Mouse (Mus musculus) midbrain, embryonic 14.5 days (tissue): ENCODE results near the gene Uap1. TPM values are rescaled to one million over a fixed set of nuclear protein-coding genes. Genes with fewer than 3 reads are reported as not detected.

Experiments
- ATAC-seq: fragments of 200-750 bp; cut with Nextera tagmentation; 2 replicates; pipeline ENCODE4 v1.8.0; 2017; ENCODE audit warnings: moderate number of reproducible peaks, moderate library complexity; ENCODE audit not compliant: low FRiP score, low TSS enrichment
- DNase-seq: peaks from one replicate; pipeline ENCODE4 v3.0.0-alpha.2; 2015
- H3K27ac ChIP-seq: fragments of 300-500 bp; sonication (generic); replicated peaks from 2 replicates; pipeline ENCODE4 v1.5.1; 2014; ENCODE audit warnings: mild to moderate bottlenecking, low read depth, low read length, moderate library complexity
- H3K27me3 ChIP-seq: fragments of 300-500 bp; sonication (generic); 2 replicates; pipeline ENCODE4 v1.6.1; 2014; ENCODE audit warnings: low read length, control low read depth, mixed read lengths; ENCODE audit not compliant: control insufficient read depth, insufficient read depth
- H3K36me3 ChIP-seq: fragments of 300-500 bp; sonication (generic); 2 replicates; pipeline ENCODE4 v1.6.1; 2014; ENCODE audit warnings: low read length, control low read depth; ENCODE audit not compliant: control insufficient read depth, insufficient read depth
- H3K4me1 ChIP-seq: fragments of 300-500 bp; sonication (generic); 2 replicates; pipeline ENCODE4 v1.6.1; 2014; ENCODE audit warnings: mild to moderate bottlenecking, antibody characterized with exemption, low read length, control low read depth; ENCODE audit not compliant: control insufficient read depth, insufficient read depth
- H3K4me2 ChIP-seq: fragments of 300-500 bp; sonication (generic); 2 replicates; pipeline ENCODE4 v1.6.1; 2014; ENCODE audit warnings: mild to moderate bottlenecking, low read length, moderate library complexity
- H3K4me3 ChIP-seq: fragments of 300-500 bp; sonication (generic); replicated peaks from 2 replicates; pipeline ENCODE4 v1.5.1; 2014; ENCODE audit warnings: low read depth, low read length
- H3K9ac ChIP-seq: fragments of 300-500 bp; sonication (generic); replicated peaks from 2 replicates; pipeline ENCODE4 v1.6.1; 2014; ENCODE audit warnings: mild to moderate bottlenecking, low read length, moderate library complexity
- H3K9me3 ChIP-seq: fragments of 300-500 bp; sonication (generic); 2 replicates; pipeline ENCODE4 v1.6.1; 2016; ENCODE audit warnings: low read length, control low read depth, mixed read lengths; ENCODE audit not compliant: control insufficient read depth
- WGBS: fragments of 180-500 bp; shearing (Covaris S2); extraction: QIAGEN DNeasy Blood & Tissue Kit; methylation state at CpG from one replicate; pipeline ENCODE4 v1.1.7; 2014; 5-methylcytosine and 5-hydroxymethylcytosine counted together
- polyA plus RNA-seq: library from polyadenylated mRNA; unstranded; fragments of >200 nt; fragmentation: Nextera tagmentation; extraction: Ambion mirVana; gene quantifications from 2 replicates; pipeline ENCODE4 v1.2.1, GENCODE M21; 2014

Gene Uap1
- polyA plus RNA-seq, 1 experiment from 2014 or later, result 67.5 TPM

DNA sequence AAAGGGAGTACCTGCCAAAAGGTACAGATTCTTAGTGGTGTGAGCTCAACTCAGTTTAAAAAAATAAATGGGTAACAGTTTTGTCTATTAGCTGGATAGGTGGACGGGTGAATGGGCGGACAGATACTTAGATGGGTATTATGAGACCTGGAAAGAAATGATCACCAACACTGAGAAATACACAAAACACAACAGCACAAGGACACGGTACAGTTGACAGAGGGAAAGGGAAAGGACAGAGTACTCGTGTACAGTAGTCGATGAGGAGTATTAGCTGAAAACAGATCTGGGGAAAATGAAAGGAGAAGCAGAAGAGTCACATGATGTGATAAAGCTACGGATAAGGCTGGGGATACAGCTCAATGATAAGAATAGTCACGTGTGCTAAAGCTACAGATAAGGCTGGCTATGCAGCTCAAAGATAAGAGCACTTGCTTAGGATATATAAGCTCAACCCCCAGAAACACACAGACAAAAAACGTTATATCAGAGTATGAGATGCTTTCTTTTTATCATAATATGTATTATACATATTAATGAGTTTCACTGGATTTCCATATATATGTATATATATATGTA, 2.0 kb upstream of the Uap1 start:
- ATAC-seq (no peak), DNase-seq (no peak)
- H3K27ac ChIP-seq, result no peak overlapping the region
- 77% methylated on average over 8 of the region's 8 CpGs for WGBS
- H3K36me3 ChIP-seq, result no peaks in the 10 kb centered on the region
- H3K4me1 ChIP-seq, result peaks cover 10% of the 10 kb centered on the region; the same call in 1 of the 2 replicates
- no peak overlapping the region for H3K9ac ChIP-seq
- H3K27me3 ChIP-seq, result no peaks in the 10 kb centered on the region
- no peak overlapping the region for H3K4me3 ChIP-seq
- no peak overlapping the region for H3K4me2 ChIP-seq
- H3K9me3 ChIP-seq, result no peaks in the 10 kb centered on the region

GRCm38 (mm10) chr1:170175848-170176247, 1.1 kb upstream of the Uap1 start:
- Histone ChIP-seq H3K9ac (no peak overlapping the region), H3K27ac (no peak overlapping the region), H3K27me3 (no peaks in the 10 kb centered on the region), H3K9me3 (no peaks in the 10 kb centered on the region), H3K4me2 (peak overlapping the region; percentile 81), H3K4me1 (peaks cover 10% of the 10 kb centered on the region; the same call in 1 of the 2 replicates), H3K36me3 (no peaks in the 10 kb centered on the region), H3K4me3 (no peak overlapping the region)
- DNase-seq, result peak; percentile 18
- no peak for ATAC-seq
- WGBS, result 59% methylated on average over 6 of the region's 6 CpGs

- peak overlapping the region; percentile 79 for H3K4me3 ChIP-seq
- H3K4me1 ChIP-seq, result peaks cover 10% of the 10 kb centered on the region; the same call in 1 of the 2 replicates
- H3K27ac ChIP-seq, result peak overlapping the region; percentile 94
- ATAC-seq (peak; percentile 84), DNase-seq (no peak)
- no peaks in the 10 kb centered on the region for H3K9me3 ChIP-seq
- peak overlapping the region; percentile 81 for H3K4me2 ChIP-seq
- H3K27me3 ChIP-seq, result no peaks in the 10 kb centered on the region
- H3K9ac ChIP-seq, result peak overlapping the region; percentile 84
- H3K36me3 ChIP-seq, result no peaks in the 10 kb centered on the region
- WGBS, result 1% methylated on average over 50 of the region's 50 CpGs
These were observed 555 bp downstream of the Uap1 start for GRCm38 (mm10) chr1:170173991-170174813.

DNA sequence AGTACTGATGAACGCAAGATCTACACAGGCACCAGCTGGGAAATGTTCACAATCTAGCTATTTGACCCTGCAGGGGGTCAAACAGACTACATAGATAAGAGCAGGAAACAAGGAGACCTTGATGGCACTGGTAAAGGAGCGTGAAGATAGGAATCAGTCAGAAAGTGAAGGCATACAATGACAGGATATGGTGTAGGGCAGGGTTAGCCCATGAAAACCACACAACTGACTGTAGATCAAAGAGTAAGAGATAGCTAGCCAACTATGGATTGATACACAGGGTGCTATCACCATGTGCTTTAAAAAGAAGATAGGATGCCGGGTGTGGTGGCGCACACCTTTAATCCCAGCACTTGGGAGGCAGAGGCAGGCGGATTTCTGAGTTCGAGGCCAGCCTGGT, 7.0 kb downstream of the Uap1 start:
- Histone ChIP-seq H3K9ac (no peak overlapping the region), H3K9me3 (no peaks in the 10 kb centered on the region), H3K36me3 (peaks cover 17% of the 10 kb centered on the region; the same call in 1 of the 2 replicates), H3K27me3 (no peaks in the 10 kb centered on the region), H3K4me2 (no peak overlapping the region), H3K4me3 (no peak overlapping the region), H3K27ac (no peak overlapping the region), H3K4me1 (no peaks in the 10 kb centered on the region)
- ATAC-seq (no peak), DNase-seq (no peak)
- WGBS, result 97% methylated on average over 6 of the region's 6 CpGs

- WGBS, result 95% methylated on average over 3 of the region's 3 CpGs
- H3K9ac ChIP-seq, result no peak overlapping the region
- H3K9me3 ChIP-seq, result no peaks in the 10 kb centered on the region
- ATAC-seq (no peak), DNase-seq (no peak)
- no peaks in the 10 kb centered on the region for H3K27me3 ChIP-seq
- no peak overlapping the region for H3K27ac ChIP-seq
- no peak overlapping the region for H3K4me2 ChIP-seq
- no peaks in the 10 kb centered on the region for H3K4me1 ChIP-seq
- H3K4me3 ChIP-seq, result no peak overlapping the region
- H3K36me3 ChIP-seq, result peaks cover 20% of the 10 kb centered on the region; the same call in 1 of the 2 replicates
These were observed 9.8 kb downstream of the Uap1 start for GRCm38 (mm10) chr1:170164913-170165312.

- no peaks in the 10 kb centered on the region for H3K9me3 ChIP-seq
- WGBS, result 87% methylated on average over 2 of the region's 2 CpGs
- no peaks in the 10 kb centered on the region for H3K27me3 ChIP-seq
- DNase-seq (no peak), ATAC-seq (no peak)
- no peak overlapping the region for H3K9ac ChIP-seq
- no peak overlapping the region for H3K27ac ChIP-seq
- H3K4me2 ChIP-seq, result no peak overlapping the region
- no peaks in the 10 kb centered on the region for H3K4me1 ChIP-seq
- peaks cover 22% of the 10 kb centered on the region; the same call in 1 of the 2 replicates for H3K36me3 ChIP-seq
- no peak overlapping the region for H3K4me3 ChIP-seq
These were observed 10.6 kb downstream of the Uap1 start for GRCm38 (mm10) chr1:170164053-170164614.

- no peak for DNase-seq
- H3K27me3 ChIP-seq, result no peaks in the 10 kb centered on the region
- 92% methylated on average over 3 of the region's 3 CpGs for WGBS
- H3K9ac ChIP-seq, result no peak overlapping the region
- H3K36me3 ChIP-seq, result peaks cover 28% of the 10 kb centered on the region
- no peak overlapping the region for H3K4me2 ChIP-seq
- H3K9me3 ChIP-seq, result no peaks in the 10 kb centered on the region
- H3K4me1 ChIP-seq, result no peaks in the 10 kb centered on the region
- no peak overlapping the region for H3K27ac ChIP-seq
- no peak for ATAC-seq
- no peak overlapping the region for H3K4me3 ChIP-seq
These were observed 11.3 kb downstream of the Uap1 start for GRCm38 (mm10) chr1:170163398-170163943.

- no peaks in the 10 kb centered on the region for H3K4me1 ChIP-seq
- H3K9ac ChIP-seq, result no peak overlapping the region
- ATAC-seq, result no peak
- H3K4me2 ChIP-seq, result no peak overlapping the region
- H3K27me3 ChIP-seq, result no peaks in the 10 kb centered on the region
- no peak overlapping the region for H3K27ac ChIP-seq
- H3K4me3 ChIP-seq, result no peak overlapping the region
- no peak for DNase-seq
- WGBS, result 87% methylated on average over 6 of the region's 6 CpGs
- peaks cover 37% of the 10 kb centered on the region for H3K36me3 ChIP-seq
- no peaks in the 10 kb centered on the region for H3K9me3 ChIP-seq
These were observed 12.9 kb downstream of the Uap1 start for GRCm38 (mm10) chr1:170161852-170162251.
